Mouse (Mus musculus) large intestine, adult 2 months (tissue): ENCODE measurements around the gene Phc2. TPM values are rescaled to one million over a fixed set of nuclear protein-coding genes. Genes with fewer than 3 reads are reported as not detected.
"Not testable (repeated sequence)": the region's sequence is repeated elsewhere in the genome, so short reads cannot be mapped to it uniquely, and the experiment has no call there.

Experiments used
- DNase-seq: peaks from one replicate; pipeline ENCODE4 v3.0.0-alpha.2; 2012; ENCODE audit warnings: low read depth, low spot score
- WGBS: fragments of 180-500 bp; shearing (Covaris S2); methylation state at CpG from one replicate; pipeline ENCODE4 v1.1.7; 2018; 5-methylcytosine and 5-hydroxymethylcytosine counted together
- polyA plus RNA-seq: library from polyadenylated mRNA; depleted of rRNA; stranded (reverse); fragments of >200 nt; gene quantifications from 2 replicates; pipeline ENCODE4 v1.2.3, GENCODE M21; 2012; rRNA removed

Gene Phc2
- 76.7 and 79.9 TPM in 2 replicates for polyA plus RNA-seq

DNA sequence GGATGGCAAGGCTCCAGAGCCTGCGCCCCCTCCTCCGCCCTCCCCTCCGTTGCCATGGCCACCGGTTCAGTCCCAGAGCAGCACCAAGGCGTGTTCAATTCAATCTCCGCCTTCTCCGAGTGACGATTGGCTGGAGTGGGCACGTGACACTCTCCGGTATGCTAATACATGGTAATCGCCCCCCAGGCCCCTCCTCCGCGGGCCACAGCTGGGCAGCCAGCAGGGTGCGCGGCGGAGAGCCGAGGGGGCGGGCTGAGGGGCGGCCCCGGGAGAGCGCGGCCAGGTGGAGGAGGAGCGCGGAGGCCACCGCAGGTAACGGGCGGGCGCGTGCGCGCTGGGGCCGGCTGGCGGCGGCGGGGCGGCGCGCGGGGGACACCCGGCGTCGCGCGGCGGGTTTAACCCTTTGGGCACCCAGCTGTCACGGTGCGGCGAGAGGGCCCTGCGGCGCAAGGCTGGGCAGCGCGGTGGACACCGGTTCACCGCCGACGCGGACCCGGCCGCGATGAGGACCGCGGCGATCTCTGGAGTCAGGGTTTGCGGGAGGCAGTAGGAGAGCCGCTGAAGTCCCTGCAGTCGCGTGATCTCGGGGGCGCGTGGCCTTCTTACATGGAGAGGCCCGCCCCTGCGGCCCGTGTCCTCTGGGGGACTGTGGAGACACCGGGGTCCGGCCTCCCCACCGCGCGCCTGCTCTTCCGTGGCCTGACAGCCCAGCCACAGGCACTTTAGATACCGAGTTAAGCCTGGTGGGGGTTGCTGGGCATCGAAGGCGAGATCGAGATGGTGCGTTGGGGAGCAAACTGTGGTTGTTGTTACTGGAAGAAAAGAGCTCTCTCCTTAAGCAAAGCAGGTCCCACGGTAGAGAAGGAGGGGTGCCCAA, at the start of gene Phc2:
Gene Phc2, plus strand, starts transcription at position 198 of the 877 bp plus-strand sequence.
- WGBS = under 1% methylated on average over 84 of the region's 85 CpGs
- peak; percentile 82 for DNase-seq

DNA sequence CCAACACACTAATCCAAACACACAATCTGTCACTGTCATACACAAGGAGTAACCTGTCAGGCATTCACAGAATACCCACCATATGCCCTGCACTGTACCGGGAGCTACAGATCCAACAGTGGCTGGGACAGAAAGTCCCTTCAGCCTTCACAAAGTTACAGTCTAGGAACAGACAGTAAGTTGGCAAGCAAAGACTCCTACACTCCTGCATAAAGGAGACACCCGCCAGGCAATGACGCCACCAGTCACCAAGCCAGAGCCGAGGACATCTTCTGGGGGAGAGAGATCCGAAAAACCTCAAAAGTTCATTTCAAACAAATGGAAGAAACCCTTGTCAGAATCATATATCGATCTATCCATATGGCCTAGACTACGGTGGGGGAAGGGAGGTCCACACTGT, 47.9 kb upstream of the Phc2 start:
- 96% methylated on average over 7 of the region's 7 CpGs for WGBS
- no peak for DNase-seq

- no peak for DNase-seq
- WGBS = 79% methylated on average over 11 of the region's 11 CpGs
These were observed 46.8 kb upstream of the Phc2 start for GRCm38 (mm10) chr4:128607661-128608060.

DNA sequence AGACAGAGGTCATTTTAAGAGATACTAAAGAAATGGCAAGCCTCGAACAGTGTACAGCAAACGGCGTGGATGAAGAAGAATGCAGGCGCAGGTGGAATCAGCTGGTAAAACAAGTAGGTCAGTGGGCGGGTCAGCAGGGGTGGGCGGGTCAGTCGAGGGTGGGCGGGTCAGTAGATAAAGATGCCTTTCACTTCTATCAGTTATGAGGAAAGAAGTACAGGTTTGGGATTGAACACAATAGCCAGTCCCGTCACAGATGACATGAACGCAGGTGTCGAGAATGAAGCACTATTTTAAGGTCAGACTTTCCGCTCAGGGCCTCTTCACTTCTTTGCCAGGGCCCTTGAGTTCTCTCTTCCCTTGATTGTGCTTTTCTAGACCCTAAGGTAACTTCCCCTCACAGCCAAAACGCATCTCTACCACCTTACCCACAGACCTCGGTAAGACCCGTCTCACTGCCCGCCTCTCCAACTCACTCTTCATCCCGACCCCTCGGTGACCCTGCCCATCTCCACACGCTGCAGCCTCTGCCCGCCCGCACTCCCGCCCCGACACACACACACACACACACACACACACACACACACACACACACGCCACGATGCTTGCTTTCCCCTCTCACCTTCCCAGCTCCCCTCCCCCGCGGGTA, 45.1 kb upstream of the Phc2 start:
- WGBS = 3% methylated on average over 27 of the region's 27 CpGs
- peak; percentile 11 for DNase-seq

GRCm38 (mm10) chr4:128609925-128610402, 44.5 kb upstream of the Phc2 start, which contains the start of gene Zscan20:
TSS of gene Zscan20 (minus strand) at chr4:128610098.
- DNase-seq = peak; percentile 96
- WGBS = under 1% methylated on average over 24 of the region's 24 CpGs

DNA sequence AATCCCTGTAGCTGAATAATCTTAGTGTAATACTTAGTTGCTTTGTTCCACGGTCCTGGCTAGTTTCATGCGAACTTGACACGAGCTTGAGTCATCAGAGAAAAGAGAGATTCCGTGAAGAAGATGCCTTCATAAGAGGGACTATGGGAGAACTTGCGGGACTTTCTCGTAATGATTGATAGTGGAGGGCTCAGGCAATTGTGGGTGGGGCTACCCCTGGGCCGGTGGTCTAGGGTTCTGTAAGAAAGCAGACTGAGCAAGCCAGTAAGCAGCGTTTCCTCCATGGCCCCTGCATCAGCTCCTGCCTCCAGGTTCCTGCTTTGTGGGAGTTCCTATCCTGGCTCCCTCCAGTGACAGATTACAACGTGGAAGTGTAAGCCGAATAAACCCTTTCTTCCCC, 43.8 kb upstream of the Phc2 start:
- WGBS = 22% methylated on average over 10 of the region's 10 CpGs
- DNase-seq = no peak

DNA sequence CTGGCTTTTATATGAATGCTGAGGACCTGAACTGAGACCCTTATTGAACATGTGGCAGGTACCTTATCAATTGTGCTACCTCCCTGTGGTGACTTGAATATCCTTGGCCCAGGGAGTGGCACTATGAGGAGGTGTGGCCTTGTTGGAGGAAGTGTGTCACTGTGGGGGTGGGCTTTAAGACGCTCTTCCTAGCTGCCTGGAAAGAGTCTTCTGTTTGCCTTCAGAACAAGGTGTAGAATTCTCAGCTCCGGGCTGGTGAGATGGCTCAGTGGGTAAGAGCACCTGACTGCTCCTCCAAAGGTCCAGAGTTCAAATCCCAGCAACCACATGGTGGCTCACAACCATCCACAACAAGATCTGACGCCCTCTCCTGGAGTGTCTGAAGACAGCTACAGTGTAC, 42.8 kb upstream of the Phc2 start:
- WGBS = 74% methylated on average over 3 of the region's 3 CpGs

GRCm38 (mm10) chr4:128613326-128613725, 41.2 kb upstream of the Phc2 start:
- peak; percentile 25 for DNase-seq
- WGBS = 19% methylated on average over 8 of the region's 8 CpGs

More for the DNA sequence above, 42.8 kb upstream of the Phc2 start:
- DNase-seq = not testable (repeated sequence)

DNA sequence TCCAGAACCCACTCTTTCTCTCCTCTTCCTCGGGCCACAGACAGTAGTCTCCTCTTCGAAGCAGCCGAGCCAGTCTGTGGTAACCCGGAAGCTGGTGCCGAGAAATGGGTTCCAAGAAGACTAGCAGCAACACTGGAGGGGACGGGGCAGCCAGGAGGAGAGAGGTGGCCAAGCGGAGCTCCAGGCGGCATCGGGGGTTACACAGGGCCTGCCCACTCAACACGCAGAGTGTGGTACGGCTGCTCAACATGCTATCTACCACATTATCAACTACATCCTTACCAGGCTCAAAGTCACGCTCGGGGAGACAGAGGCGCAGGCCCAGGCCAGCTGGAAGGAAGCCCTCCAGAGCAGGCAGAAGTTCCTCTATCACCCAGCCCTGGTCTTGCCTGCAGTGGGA, 38.7 kb upstream of the Phc2 start:
- 88% methylated on average over 14 of the region's 14 CpGs for WGBS
- no peak for DNase-seq

- no peak for DNase-seq
These were observed 37.0 kb upstream of the Phc2 start for GRCm38 (mm10) chr4:128617363-128618120.

DNA sequence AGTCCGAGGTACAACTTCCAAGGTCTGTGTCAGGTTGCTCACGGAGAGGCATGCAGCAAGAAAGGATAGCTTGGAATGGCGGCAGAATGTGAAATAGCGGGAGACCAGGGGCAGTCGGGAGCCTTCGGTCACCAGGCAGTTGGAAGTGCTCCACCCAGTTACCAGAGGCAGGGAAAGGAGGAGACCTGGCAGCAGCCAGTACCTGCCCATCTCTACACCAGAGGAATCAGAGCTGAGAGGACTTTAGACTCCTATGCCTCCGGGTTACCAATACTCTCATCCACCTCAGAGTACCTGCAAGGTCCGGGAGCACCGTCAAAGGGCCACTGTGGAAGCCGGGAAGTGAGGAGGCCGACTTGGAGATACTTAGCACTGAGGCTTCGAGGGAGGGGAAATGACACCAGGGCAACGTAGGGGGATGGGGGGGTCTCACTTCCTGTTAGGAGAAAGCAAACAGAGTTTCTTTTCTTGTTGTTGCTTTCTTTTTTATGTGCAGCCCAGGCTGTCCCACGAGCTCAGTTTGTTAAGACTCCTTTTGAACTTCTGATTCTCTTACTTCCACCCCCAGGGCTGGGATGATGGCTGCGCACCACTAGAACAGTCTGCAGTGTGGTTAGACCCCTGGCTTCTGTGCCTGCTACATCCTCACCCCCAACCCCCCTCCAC, 36.1 kb upstream of the Phc2 start, which contains the start of gene Tlr12:
Gene Tlr12, minus strand, starts transcription at position 374 of the 666 bp plus-strand sequence.
- WGBS = 26% methylated on average over 15 of the region's 15 CpGs
- no peak for DNase-seq

More at GRCm38 (mm10) chr4:128617363-128618120, 37.0 kb upstream of the Phc2 start:
- WGBS = 70% methylated on average over 17 of the region's 17 CpGs

DNA sequence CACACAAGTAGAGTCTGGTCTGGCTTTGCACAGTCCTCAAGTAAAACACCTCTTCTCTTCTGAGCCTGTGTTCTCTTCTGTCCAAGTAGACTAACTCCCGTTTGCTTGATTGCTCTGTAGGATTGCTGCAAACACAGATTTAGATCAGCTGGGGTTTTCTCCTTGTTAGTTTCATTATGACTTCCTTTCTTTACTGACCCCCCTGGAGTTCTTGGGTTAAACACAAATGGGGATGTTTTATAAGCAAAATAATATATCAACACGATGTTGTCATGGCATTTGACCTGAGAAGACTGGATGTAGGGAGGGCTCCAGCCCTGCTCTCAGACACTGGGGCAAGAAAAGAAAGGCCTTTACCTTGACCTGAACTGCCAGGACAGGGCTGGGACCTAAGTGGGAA, 35.5 kb upstream of the Phc2 start:
- 27% methylated on average over 2 of the region's 2 CpGs for WGBS
- DNase-seq = no peak

DNA sequence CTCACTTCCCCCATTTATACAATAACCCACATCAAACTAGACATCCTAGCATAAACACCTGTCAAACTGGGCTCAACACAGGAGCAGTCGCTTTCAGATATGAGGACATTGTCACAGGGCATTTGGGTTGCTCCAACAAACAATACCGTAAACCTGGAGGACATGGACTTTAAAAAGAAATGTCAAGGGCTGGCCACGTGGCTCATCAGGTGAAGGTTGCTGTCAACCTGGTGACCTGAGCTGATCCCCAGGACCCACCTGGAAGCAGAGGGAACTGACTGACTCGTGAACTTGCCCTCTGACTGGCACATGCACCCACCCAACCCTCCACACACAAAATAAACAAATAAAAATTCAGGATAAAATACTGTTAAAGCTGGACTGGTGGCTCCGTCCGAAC, 33.9 kb upstream of the Phc2 start:
- WGBS = 55% methylated on average over 6 of the region's 6 CpGs

GRCm38 (mm10) chr4:128621109-128621508, 33.4 kb upstream of the Phc2 start:
- no peak for DNase-seq
- WGBS = 76% methylated on average over 8 of the region's 8 CpGs

More for the DNA sequence above, 33.9 kb upstream of the Phc2 start:
- DNase-seq = no peak

GRCm38 (mm10) chr4:128635451-128635850, 19.1 kb upstream of the Phc2 start:
- no peak for DNase-seq
- 31% methylated on average over 7 of the region's 7 CpGs for WGBS

DNA sequence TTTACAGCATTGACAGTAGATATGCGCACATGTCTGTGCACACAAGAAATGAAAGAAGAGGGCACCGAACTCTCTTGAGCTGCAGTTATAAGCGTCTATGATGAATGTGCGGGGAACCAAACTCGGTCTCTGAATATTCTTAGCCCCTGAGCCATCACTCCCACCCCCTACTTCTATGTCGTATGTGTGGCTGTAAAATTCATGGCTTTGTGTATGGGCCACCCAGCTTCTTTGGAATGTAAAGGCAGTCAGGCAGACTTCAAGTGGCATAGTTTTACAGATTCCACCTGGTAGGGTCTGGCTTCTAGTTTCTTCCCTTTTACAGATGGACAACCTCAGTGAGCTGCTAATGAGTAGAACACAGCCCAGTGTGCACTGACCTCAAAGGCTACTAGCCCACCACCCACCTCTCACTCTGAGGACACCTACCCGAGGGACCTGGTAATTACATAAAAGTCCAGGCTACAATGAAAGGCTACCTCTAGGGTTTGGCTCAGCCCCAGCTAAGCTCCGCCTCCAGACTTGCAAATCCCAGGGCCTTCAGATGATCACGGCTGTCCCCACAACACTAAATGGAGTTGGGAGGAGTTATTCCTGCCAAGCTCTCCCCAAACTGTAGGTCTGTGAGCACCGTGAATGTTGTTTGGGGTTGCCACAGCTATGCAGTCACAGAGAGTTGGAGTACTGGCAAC, 18.5 kb upstream of the Phc2 start:
- no peak for DNase-seq
- WGBS = 50% methylated on average over 10 of the region's 10 CpGs

DNA sequence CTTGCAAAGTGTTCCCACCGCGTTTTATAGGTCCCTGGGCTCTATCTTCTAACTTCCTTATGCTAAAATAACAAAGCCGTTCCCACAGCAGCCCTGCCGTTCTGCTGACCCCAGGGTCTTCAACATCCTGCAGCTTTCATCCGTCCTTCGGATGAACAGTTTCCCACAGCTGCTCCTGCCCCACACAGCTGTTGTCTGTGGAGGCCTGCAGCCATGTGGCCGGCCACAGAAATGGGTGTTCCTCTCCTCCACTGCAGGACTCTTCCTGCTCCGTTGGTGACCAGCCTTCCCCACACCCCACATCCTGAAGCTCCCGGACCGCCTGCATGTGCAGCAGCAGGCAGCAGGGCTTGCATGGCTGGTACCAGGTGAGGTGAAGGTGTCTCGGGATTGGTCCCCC, 17.3 kb upstream of the Phc2 start:
- 30% methylated on average over 11 of the region's 11 CpGs for WGBS
- no peak for DNase-seq

DNA sequence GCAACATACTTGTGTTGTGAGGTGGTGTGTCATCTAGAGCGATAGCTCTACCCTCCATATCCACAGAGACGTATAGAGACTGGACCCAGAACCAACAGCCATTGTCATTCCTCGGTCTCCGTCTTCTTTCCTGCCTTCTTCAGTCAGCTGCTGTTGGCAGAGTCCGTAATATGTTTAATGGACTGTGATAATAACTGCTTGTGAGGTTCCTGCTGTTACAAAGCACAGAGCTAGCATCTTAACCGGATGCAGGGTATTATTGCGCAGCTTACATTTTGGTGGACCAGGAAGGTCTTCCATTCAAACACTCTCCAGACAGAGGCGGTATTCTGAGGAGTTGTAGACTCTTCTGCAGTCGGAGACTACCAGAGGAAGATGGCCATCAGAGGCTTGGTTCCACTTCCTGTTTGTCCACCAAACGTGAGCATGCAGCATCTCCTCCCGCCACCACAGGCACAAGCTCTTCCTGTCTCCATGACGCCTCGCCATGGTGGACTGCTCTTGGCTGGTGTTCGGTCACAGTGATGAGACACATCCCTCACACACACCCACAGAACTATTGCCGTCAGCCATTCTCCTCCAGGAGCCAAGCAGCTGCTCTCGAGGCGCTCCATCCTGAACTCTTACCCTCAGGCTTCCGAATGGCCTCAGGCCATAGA, 16.1 kb upstream of the Phc2 start:
- DNase-seq = no peak
- 82% methylated on average over 18 of the region's 18 CpGs for WGBS
